Mouse (Mus musculus): Measurements from ENCODE around the gene Fgfr2.

Fgfr2 gene

DNA sequence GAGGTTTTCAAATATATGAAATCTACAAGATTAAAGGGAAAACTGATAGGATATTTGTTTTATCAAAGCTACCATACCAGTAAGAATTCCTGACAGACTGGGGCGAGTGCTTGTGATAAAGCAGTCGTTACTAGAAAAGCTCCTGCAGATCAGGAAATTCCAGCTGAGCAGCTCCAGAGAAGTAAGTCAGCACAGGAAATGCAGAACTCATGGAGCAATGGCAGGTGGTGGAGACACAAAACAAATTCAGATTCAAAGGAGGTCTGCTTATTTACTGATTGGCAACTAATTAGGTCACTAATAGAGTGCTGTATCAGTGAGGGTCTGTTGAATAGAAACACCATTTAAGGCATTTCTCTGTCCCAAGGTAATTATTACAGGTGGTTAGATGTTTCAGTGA, 2232.3 kb downstream of the Fgfr2 start:
- no peak for DNase-seq (ENCODE audit: low spot score)

DNA sequence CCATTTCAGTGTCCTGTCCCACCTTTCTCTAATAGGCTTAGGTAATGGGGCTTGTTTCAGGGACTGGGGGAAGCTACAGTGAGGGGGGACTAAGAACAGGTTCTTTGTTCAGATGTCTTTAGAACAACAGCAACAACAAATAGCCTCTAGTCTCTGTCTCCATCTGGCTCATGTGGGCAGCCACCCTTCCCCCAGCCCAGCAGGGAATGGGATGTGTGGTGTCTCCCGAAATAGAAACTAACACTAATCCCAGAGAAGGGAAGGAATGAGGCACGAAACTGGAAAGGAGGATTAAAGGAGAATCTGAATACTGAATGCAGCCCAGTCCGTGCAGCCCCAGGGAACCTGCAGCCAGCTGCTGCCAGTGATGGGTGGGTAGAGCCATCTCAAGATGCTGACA, 2235.2 kb downstream of the Fgfr2 start:
- no peak for DNase-seq (ENCODE audit: low spot score)

- DNase-seq (ENCODE audit: low spot score): no peak
Measured at GRCm38 (mm10) chr7:130886246-130886645, 2236.9 kb downstream of the Fgfr2 start.

DNA sequence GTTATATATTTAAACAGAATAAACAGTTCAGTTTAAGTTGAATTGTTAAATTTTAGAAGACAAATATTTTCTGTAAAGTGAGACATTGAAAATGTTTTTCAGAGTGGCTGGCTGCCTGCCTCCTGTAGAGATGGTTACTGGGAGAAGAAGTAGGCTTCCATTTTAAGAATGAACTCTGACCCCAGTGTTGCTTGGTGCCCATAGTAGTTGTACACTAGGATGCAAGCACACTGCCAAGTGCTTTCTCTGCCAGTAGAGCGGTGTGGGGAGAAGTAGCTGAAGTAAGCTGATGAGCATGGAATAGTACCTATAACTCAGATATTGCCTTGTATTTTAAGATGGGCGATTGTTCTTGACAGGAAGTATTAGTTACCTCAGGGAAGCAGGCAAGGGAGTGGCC, 2239.0 kb downstream of the Fgfr2 start:
- no peak for DNase-seq (ENCODE audit: low spot score)

DNA sequence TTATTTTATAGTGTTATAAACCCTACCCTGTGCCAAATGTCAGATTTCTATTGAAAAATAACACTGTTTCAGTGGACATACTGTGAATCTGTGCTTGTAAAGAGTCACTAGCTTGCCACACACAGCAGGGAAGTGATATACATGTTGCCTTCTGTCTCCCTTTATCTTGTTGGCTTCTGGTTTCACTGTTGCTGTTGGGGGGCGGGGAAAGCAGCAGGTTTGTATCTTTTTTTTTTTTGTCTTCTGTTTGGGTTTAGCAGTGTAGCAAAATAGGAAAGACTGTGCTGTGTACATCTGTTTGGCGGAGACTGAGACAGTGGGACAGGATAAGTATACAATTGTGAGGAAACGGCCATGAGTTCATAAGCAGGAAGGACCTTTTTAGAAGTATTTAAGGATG, 2255.9 kb downstream of the Fgfr2 start:
- DNase-seq (ENCODE audit: low spot score): no peak

- DNase-seq (ENCODE audit: low spot score): no peak
Measured at GRCm38 (mm10) chr7:130866640-130867039, 2256.5 kb downstream of the Fgfr2 start.

DNA sequence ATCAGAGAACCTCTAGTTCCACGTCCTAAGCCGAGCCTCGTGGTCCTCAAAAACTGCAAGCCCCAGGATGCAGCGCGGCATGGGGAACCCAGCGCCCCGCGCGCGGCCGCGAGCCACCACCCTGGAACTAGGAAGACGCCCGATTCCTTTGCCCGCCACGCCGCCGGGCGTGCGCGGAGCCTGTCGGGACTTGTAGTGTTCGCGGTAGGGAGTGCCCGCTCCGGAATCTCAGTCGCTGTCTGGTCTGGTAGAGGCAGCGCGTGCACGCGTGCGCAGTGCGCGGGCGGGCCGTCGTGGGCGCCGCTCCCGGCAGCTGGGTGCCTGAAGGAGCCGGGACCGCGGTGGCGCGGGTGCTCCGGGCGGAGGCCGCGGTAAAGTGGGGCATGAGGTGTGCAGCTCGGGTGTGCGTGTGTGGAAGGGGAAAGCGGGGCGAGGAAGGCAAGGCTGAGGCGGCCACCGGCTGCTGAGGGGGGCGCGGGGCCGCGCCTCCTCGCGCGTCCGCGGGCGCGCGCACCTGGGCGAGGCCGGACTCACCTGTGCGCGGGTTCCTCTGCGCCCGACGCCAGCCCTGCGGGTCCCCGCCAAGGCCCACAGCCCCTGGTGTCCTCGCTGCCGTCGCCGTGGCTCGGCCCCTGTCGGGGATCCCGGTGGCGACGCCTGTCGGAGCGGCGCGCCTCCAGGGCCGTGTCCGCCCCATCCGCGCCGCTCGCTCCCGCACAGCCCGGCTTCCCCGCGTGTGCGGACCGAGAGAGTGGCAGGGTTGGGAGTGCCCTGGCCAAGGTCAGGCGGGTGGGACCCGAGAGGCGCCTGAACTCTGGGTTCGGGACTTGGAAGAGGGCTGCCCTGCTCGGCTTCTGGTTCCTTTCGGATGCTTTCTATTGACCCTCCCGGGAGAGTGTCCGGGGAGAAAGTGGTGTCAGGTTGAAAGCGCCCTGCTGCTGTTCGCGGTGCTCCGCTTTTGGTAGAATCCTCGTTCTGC, 2257.2 kb downstream of the Fgfr2 start, which contains the start of gene Plekha1:
TSS of gene Plekha1 (plus strand) at position 144 of the 979 bp plus-strand sequence.
- DNase-seq (ENCODE audit: low spot score): peak; percentile 98

DNA sequence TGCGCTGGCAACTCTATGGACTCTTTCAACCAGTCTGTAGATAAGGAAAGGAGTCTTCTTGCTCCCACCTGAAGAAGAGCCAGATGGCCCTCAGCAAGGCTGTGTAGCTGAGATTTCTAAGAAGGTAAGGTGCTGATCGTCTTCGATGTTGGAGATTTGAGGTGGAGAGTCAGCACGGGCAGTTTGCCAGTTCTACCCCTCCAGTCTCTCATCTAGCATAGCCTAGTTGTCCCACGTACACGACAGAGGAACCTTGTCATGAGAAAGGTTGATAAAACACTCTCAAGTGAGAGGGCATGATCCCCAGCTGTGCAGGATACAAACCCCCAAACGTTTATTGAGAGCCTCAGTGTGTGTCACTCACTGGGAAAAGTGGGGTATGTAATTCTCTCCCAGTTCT, 2258.4 kb downstream of the Fgfr2 start:
- DNase-seq (ENCODE audit: low spot score): no peak

DNA sequence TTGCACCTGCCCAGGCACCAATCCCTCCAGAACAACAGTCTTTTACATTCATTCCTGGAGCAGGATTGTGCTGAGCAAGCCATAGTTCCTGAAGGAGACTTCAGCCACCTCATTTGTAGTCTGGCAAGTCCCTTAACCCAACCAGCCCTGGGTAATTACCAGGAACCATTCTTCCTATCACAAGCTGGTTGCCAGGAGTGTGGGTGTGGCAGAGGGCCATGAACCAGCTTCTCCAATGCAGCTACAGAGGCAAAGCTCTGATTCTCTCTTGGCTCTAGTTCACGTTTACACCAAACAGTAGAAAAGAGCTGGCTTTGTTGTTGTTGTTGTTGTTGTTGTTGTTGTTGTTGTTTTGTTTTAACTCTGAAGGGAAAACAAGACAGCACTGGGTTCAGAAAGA, 2260.6 kb downstream of the Fgfr2 start:
- DNase-seq (ENCODE audit: low spot score): no peak

- no peak for DNase-seq (ENCODE audit: low spot score)
Measured at GRCm38 (mm10) chr7:130860721-130861142, 2262.4 kb downstream of the Fgfr2 start.

- DNase-seq (ENCODE audit: low spot score): no peak
Measured at GRCm38 (mm10) chr7:130859926-130860325, 2263.2 kb downstream of the Fgfr2 start.

DNA sequence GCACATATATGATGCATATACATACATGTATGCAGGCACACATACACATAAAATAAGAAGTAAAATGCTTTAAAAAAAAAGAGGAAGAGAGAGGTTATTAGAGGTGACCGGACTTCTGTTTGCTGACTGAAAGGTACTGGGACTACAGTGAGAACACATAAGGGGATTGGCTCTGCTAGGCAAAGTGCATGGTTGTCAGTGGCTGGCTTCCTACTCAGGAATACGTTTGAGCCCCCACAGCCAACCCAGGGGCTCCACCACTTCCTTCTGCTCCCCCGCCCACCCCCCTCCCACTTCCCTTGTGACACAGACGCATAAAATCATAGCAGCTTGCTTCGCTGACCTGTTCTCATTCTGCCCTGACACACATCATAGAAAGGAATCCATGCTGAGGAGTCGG, 2265.2 kb downstream of the Fgfr2 start:
- DNase-seq (ENCODE audit: low spot score): no peak

GRCm38 (mm10) chr7:130855681-130856080, 2267.5 kb downstream of the Fgfr2 start:
- no peak for DNase-seq (ENCODE audit: low spot score)

GRCm38 (mm10) chr7:130854684-130855292, 2268.4 kb downstream of the Fgfr2 start:
- no peak for DNase-seq (ENCODE audit: low spot score)

DNA sequence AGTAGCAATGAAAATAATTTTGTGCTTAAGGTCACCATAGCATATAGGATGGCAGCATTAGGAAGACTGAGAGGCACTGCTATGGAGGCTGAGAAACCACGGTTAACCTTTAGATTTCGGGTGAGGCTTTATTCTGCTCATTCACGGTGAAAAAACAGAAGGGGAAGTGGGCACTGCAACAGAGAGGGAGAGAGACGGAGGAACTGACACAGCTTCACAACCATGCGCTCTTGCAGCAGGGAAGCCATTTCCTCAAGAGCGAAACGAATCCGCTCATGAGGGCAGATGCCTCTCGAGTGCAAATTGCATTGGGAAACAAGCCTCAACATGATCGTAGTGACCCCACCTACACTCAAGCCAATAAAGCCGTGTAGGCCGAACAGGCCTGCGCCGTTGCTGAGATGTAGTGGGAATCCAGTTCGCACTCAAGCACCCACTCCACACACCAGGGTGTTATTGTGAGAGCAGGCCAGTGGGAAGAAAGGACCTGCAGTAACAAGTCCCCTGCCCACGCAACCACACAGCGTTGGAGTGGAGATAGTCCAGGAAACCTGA, 2275.9 kb downstream of the Fgfr2 start:
- DNase-seq (ENCODE audit: low spot score): no peak

GRCm38 (mm10) chr7:130839380-130840100, 2283.6 kb downstream of the Fgfr2 start:
- no peak for DNase-seq (ENCODE audit: low spot score)

DNA sequence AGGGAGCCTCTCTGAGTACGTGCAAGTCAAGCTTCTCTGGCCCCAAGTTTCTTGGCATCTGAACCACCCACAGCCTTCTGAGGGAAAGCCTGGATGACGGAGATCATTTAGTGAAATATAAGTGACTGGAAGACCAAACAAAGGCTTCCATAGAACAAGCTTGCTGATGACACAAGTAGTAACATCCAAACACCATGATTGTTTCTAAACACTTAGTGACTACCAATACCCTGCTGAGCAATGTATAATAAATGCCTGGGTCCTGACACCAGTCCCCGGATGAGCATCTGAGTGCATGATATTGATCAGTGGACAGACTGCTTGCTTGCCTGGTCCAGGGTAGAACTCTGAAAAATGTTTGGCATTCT, 2284.5 kb downstream of the Fgfr2 start:
- DNase-seq (ENCODE audit: low spot score): no peak

- no peak for DNase-seq (ENCODE audit: low spot score)
Measured at GRCm38 (mm10) chr7:130837941-130838657, 2285.1 kb downstream of the Fgfr2 start.

DNA sequence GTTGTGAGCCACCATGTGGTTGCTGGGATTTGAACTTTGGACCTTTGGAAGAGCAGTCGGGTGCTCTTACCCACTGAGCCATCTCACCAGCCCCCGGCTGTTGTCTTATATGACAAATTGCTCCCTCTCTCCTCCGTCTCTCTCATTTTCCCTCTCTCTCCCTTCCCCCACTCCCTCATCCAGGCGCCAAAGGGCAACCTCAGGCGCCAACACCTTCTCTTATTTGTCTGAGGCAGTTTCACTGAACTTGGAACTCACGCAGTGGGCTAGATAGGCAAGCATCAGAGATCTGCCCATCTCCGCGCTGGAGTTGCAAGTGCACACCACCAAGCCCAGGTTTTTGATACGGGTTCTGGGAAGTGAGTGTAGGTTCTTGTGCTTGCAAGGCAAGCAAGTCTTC, 2287.1 kb downstream of the Fgfr2 start:
- DNase-seq (ENCODE audit: low spot score): no peak

DNA sequence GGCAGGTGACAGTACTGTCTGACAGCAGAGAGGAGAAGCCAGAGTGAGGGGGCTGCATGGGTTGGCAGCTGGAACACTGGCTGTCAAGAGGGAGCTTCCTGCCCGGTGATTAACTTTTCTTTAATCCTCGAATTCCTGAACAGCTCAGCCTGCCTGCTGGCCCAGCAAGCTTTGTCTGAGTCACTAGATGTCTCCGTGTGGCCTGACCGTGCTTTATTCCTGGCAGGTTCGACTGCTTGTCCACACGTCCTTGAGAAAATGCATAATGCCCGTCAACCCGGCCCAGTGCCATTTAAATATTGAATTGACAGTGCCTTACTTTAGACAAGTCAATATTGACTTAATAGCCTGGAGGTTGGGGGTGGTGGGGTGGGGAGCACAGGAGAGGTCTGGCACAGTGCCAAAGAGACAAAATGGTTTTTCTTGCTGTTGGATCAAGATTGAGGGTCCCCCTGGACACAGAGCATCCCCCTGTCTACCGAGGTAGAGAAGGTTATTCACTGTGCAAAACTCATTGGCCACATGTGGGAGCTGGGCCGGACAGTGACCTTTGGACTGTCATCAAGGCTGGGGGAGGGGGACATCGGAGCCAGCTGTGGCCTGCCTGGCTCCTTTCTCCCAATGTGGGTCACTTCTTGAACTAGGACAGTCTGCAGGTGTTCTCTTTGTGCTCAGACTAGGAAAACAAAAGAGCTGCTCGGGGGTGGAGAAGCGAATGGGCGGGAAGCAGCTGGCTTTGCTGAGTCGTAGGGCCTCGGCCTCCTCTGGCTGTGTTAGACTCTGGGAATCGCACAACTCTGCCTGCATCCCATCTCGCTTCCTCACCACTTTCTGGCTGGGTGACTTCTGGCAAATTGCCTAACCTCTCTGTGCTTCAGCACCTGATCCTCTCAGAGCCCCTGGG, 2287.9 kb downstream of the Fgfr2 start:
- DNase-seq (ENCODE audit: low spot score): no peak

GRCm38 (mm10) chr7:130834299-130834698, 2288.9 kb downstream of the Fgfr2 start:
- DNase-seq (ENCODE audit: low spot score): no peak
